Mouse (Mus musculus): ENCODE data around the gene Shf. TPM values are rescaled to one million over a fixed set of nuclear protein-coding genes. Genes with fewer than 3 reads are reported as not detected.
"Not testable (repeated sequence)": the region's sequence is repeated elsewhere in the genome, so short reads cannot be mapped to it uniquely, and the experiment has no call there.

Gene Shf
- polyA plus RNA-seq (2014; fragmentation: Nextera tagmentation; extraction: Ambion mirVana), result 17.9 and 19.2 TPM in 2 replicates

DNA sequence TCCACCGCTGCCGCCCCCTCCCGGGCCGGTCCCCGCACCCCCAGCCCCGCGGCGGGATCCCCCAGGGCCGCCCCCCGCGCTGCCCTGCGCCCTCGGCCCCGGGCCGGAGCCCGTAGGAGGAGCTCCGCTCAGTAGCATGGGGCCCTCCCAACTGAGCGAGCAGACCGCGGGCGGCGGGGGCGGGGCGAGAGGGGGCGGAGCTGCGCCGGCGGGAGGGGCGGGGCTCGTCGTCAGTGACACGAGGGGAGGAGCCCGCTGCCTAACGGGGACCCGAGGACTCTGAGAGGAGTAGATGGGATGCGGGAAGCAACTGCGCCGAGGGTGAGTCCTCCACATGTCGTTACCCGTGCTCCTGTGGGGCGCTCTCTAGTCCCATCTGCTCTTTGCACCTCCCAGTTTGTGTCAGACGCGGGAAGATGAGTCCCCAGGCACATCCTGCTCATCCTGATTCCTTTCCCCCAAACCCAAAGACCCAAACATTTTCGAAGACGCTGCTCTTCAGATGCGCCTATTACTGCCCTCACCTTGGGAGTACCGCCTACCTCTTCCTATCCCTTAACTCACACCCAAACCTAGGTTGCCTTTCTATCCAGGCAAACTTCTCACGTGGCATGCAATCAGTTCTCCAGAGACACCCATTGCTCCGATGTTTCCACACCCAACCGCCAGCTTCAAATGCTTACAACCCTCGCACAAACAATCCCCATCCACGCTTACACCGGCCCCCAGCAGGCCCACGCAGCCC is at the start of gene Shf:
Gene Shf, minus strand, starts transcription at position 168 of the 745 bp plus-strand sequence.
- peaks cover 4% of the 10 kb centered on the region; the same call in 1 of the 2 replicates for H3K27me3 ChIP-seq (ENCODE audit: control insufficient read depth, insufficient read depth, low read length)
- WGBS, result 1% methylated on average over 36 of the region's 54 CpGs

DNA sequence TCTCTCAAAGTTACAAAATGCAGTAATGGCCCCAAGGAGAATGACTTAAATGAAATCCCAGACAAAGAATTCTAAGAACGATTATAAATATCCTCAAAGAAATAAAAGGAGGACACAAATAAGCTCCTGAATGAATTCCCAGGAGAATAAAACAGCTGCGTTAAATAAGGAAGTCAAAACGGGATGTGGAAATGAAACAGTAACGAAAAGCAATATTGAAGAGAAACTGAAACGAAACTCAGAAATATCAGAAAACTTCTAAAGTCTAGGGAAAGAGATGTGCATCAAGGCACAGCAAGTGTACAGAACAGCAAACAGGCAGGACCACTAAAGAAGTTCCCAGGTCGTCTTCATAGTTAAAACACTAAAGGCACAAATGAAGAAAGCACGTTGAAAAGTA is 40.0 kb upstream of the Shf start:
- 83% methylated on average over 7 of the region's 7 CpGs for WGBS
- no peak overlapping the region for H3K4me3 ChIP-seq (replicated peaks; ENCODE audit: low read length)
- H3K27ac ChIP-seq, result no peak overlapping the region
- no peak for ATAC-seq (ENCODE audit: low FRiP score)
- H3K36me3 ChIP-seq (replicated peaks; ENCODE audit: control insufficient read depth, insufficient read depth), result no peaks in the 10 kb centered on the region
- H3K9me3 ChIP-seq (ENCODE audit: control insufficient read depth, low read length), result no peaks in the 10 kb centered on the region
- H3K9ac ChIP-seq, result no peak overlapping the region
- no peak overlapping the region for H3K4me2 ChIP-seq (replicated peaks)
- no peaks in the 10 kb centered on the region for H3K27me3 ChIP-seq (ENCODE audit: control insufficient read depth, insufficient read depth, low read length)
- no peaks in the 10 kb centered on the region for H3K4me1 ChIP-seq (replicated peaks; ENCODE audit: control insufficient read depth, insufficient read depth, low read length)
- no peak for DNase-seq (ENCODE audit: low spot score)

More for the DNA sequence above, at the start of gene Shf:
- Histone ChIP-seq H3K9me3 (ENCODE audit: control insufficient read depth, low read length) (no peaks in the 10 kb centered on the region), H3K4me1 (replicated peaks; ENCODE audit: control insufficient read depth, insufficient read depth, low read length) (peaks cover 34% of the 10 kb centered on the region), H3K27ac (peak within 1 kb of the TSS; percentile 61), H3K36me3 (replicated peaks; ENCODE audit: control insufficient read depth, insufficient read depth) (no peaks in the 10 kb centered on the region), H3K4me3 (replicated peaks; ENCODE audit: low read length) (peak within 1 kb of the TSS; percentile 95), H3K9ac (peak within 1 kb of the TSS; percentile 96), H3K4me2 (replicated peaks) (peak within 1 kb of the TSS; percentile 84)
- ATAC-seq (ENCODE audit: low FRiP score) (peak; percentile 90), DNase-seq (ENCODE audit: low spot score) (peak; percentile 83)

DNA sequence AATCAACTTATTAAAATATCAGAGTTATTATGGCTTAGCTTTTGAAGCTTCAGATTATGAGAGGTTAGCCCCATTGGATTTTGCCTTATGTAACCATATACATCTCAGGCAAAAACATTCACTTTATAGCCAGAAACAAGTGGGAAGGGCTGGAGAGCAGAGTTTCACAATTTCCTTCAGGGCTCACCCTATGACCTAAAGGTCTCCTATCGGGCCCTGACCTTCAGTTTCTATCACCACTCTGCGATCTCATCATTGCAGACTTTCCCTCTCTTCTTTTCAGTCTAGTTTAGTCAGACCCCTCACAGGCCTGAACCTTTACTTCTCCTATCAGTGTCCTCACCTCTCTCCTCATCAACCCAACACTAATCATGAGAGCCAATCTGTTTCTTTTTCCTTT is 38.6 kb upstream of the Shf start:
- Histone ChIP-seq H3K4me2 (replicated peaks) (no peak overlapping the region), H3K27me3 (ENCODE audit: control insufficient read depth, insufficient read depth, low read length) (no peaks in the 10 kb centered on the region), H3K27ac (no peak overlapping the region), H3K9me3 (ENCODE audit: control insufficient read depth, low read length) (no peaks in the 10 kb centered on the region), H3K9ac (no peak overlapping the region), H3K4me3 (replicated peaks; ENCODE audit: low read length) (no peak overlapping the region), H3K36me3 (replicated peaks; ENCODE audit: control insufficient read depth, insufficient read depth) (no peaks in the 10 kb centered on the region), H3K4me1 (replicated peaks; ENCODE audit: control insufficient read depth, insufficient read depth, low read length) (no peaks in the 10 kb centered on the region)
- 92% methylated on average over 2 of the region's 2 CpGs for WGBS
- ATAC-seq (ENCODE audit: low FRiP score), result no peak
- DNase-seq (ENCODE audit: low spot score), result no peak

DNA sequence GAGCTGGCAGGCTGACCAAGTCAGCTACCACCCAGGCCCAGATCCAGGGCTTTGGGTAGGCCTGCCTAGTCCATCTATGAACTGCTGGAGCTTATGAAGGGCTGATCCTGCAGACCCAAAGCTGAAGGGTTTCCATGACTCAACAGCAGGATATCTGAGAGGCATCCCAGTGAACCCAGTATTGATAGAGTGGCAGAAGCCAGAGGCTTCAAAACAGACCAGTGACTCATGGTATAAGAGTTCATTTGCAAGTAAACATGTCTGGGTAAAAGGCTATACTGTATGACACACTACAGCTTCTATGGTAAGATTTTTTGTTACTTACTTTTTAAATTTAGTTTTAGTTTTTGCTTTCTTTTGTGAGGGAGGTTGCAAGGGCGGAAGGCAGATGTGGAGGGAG is 27.2 kb upstream of the Shf start:
- ATAC-seq (ENCODE audit: low FRiP score) (no peak), DNase-seq (ENCODE audit: low spot score) (no peak)
- Histone ChIP-seq H3K9ac (no peak overlapping the region), H3K4me2 (replicated peaks) (no peak overlapping the region), H3K36me3 (replicated peaks; ENCODE audit: control insufficient read depth, insufficient read depth) (no peaks in the 10 kb centered on the region), H3K27ac (no peak overlapping the region), H3K4me3 (replicated peaks; ENCODE audit: low read length) (no peak overlapping the region), H3K27me3 (ENCODE audit: control insufficient read depth, insufficient read depth, low read length) (no peaks in the 10 kb centered on the region), H3K4me1 (replicated peaks; ENCODE audit: control insufficient read depth, insufficient read depth, low read length) (no peaks in the 10 kb centered on the region), H3K9me3 (ENCODE audit: control insufficient read depth, low read length) (no peaks in the 10 kb centered on the region)
- WGBS, result 88% methylated on average over 1 of the region's 1 CpGs

DNA sequence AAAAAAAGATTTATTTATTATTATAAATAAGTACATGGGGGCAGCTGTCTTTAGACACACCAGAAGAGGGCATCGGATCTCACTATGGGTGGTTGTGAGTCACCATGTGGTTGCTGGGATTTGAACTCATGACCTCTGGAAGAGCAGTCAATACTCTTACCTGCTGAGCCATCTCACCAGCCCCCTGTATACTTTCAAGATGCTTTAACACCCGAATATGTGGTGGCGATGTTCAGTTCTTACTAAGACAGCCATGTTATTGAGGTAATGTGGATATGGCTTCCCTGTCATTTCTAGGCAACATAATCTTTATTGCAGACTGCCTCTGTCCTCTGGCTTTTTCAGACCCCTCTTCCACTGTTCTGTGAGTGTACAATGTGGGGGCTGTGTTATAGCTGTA is 18.2 kb upstream of the Shf start:
- H3K4me2 ChIP-seq (replicated peaks); H3K9ac ChIP-seq; H3K27ac ChIP-seq; H3K36me3 ChIP-seq (replicated peaks; ENCODE audit: control insufficient read depth, insufficient read depth); H3K4me3 ChIP-seq (replicated peaks; ENCODE audit: low read length); H3K9me3 ChIP-seq (ENCODE audit: control insufficient read depth, low read length); H3K27me3 ChIP-seq (ENCODE audit: control insufficient read depth, insufficient read depth, low read length); DNase-seq (ENCODE audit: low spot score); ATAC-seq (ENCODE audit: low FRiP score); H3K4me1 ChIP-seq (replicated peaks; ENCODE audit: control insufficient read depth, insufficient read depth, low read length): not testable (repeated sequence)
- 95% methylated on average over 3 of the region's 3 CpGs for WGBS

DNA sequence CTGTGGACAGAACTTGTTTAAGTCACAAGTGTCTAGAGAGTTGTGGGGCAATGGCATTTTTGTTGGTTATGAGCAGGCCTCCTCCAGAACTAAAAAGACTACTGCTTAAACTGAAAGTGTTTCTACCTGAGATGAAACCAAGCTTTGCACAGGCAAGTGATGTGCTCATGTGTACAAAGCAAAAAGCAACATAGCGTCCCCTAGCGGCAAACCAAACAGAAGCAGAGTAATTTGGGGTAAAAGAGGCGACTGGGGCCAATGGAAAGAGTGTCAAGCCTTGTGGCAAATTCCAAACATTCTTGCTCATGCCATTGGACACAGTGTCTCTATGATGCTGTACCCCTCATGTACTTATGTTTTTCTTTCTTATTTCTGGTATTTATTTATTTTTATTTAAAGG is 16.1 kb upstream of the Shf start:
- ATAC-seq (ENCODE audit: low FRiP score), result no peak
- Histone ChIP-seq H3K27me3 (ENCODE audit: control insufficient read depth, insufficient read depth, low read length) (no peaks in the 10 kb centered on the region), H3K9me3 (ENCODE audit: control insufficient read depth, low read length) (no peaks in the 10 kb centered on the region), H3K27ac (no peak overlapping the region), H3K9ac (no peak overlapping the region), H3K4me3 (replicated peaks; ENCODE audit: low read length) (no peak overlapping the region), H3K4me2 (replicated peaks) (no peak overlapping the region), H3K36me3 (replicated peaks; ENCODE audit: control insufficient read depth, insufficient read depth) (no peaks in the 10 kb centered on the region), H3K4me1 (replicated peaks; ENCODE audit: control insufficient read depth, insufficient read depth, low read length) (no peaks in the 10 kb centered on the region)
- DNase-seq (ENCODE audit: low spot score), result no peak
- 37% methylated on average over 3 of the region's 3 CpGs for WGBS

DNA sequence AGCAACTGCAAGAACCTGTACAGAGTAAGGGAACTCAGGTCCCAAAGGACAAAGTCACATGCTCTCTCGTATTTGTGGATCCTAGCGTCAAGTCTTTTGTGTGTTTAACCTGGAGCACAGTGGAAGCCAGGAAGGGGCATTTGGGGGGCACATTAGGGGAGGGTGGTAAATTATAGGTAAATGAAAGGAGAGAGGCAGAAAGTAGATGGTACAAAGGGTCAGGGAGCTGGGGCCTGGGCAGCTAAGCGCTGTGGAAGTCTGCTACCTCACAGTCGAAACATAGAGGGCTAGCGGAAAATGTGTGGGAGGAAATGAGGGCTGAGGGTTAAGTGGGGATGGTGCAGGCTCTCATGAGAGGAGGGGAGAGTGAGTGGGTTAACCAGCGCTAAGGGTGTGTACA is 13.2 kb upstream of the Shf start:
- Histone ChIP-seq H3K4me1 (replicated peaks; ENCODE audit: control insufficient read depth, insufficient read depth, low read length) (0 out of 2 replicates have a peak, but pooled peaks cover 3% of the 10 kb centered on the region), H3K27ac (no peak overlapping the region), H3K9me3 (ENCODE audit: control insufficient read depth, low read length) (no peaks in the 10 kb centered on the region), H3K9ac (no peak overlapping the region), H3K4me2 (replicated peaks) (no peak overlapping the region), H3K36me3 (replicated peaks; ENCODE audit: control insufficient read depth, insufficient read depth) (no peaks in the 10 kb centered on the region), H3K4me3 (replicated peaks; ENCODE audit: low read length) (no peak overlapping the region), H3K27me3 (ENCODE audit: control insufficient read depth, insufficient read depth, low read length) (no peaks in the 10 kb centered on the region)
- ATAC-seq (ENCODE audit: low FRiP score), result no peak
- WGBS, result 80% methylated on average over 6 of the region's 6 CpGs
- no peak for DNase-seq (ENCODE audit: low spot score)

DNA sequence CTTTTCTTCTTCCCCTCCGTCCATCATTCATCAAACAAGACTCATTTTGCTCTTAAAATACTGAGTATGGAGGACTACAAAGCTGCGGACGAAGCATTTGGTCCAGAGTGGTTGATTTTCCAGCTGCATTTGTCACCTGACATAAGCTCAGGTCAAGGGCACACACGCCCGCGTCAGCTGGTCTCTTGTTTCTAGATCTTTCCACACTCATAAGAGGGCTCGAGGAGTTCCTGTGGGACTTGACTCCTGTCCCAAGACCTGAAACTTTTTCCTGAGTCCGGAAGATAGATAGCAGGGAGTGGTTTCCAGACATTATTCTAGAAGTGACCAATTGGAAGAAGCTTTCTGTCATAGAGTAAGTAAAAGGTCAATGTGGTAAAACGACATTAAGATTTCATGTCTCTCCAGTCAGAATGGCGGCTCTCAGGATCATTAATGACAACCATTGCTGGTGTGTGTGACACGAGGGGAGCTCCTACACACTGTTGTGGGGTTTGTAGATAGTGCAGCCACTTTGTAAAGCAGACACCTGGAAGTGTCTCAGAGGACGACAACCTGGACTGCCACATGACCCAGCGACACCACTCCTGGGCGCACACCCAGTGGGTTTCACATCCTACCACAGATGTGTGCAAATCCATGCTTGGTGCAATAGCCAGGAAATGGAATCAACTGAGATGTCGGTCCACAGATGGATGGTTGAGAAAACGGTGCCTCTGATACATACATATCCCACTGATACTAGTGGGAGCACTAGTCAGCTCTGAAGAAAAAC is 12.6 kb upstream of the Shf start:
- Histone ChIP-seq H3K27me3 (ENCODE audit: control insufficient read depth, insufficient read depth, low read length) (no peaks in the 10 kb centered on the region), H3K4me2 (replicated peaks) (no peak overlapping the region), H3K4me1 (replicated peaks; ENCODE audit: control insufficient read depth, insufficient read depth, low read length) (0 out of 2 replicates have a peak, but pooled peaks cover 3% of the 10 kb centered on the region), H3K4me3 (replicated peaks; ENCODE audit: low read length) (no peak overlapping the region), H3K9me3 (ENCODE audit: control insufficient read depth, low read length) (no peaks in the 10 kb centered on the region), H3K9ac (no peak overlapping the region), H3K27ac (no peak overlapping the region), H3K36me3 (replicated peaks; ENCODE audit: control insufficient read depth, insufficient read depth) (no peaks in the 10 kb centered on the region)
- WGBS, result 77% methylated on average over 16 of the region's 16 CpGs
- no peak for ATAC-seq (ENCODE audit: low FRiP score)
- DNase-seq (ENCODE audit: low spot score), result no peak

DNA sequence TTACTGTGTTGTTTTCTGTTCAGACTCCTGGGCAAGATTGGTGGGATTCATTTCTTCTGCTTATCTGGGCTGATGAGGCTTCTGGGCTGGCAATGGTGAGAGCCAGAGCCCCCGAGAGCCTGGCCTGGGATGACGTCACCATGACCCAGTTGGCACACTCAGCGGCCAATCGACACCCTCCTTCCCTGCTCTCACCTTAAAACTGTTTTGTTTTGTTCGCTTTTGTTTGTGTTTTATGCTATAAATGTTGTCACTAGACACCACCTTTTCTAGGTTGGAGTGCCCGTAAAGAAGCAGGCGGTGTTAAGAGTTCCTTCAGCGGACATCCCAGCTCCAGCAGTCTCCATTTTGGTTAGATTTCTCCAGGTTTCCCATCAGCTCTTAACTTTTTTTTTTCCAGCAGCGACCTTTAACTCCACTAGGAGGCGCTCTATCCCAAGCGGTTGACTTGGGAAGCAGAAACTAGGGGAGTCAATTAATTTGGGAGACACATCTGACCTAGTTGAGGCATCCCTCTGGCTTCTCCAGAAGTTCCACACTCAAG is 11.9 kb upstream of the Shf start:
- Histone ChIP-seq H3K36me3 (replicated peaks; ENCODE audit: control insufficient read depth, insufficient read depth) (no peaks in the 10 kb centered on the region), H3K27me3 (ENCODE audit: control insufficient read depth, insufficient read depth, low read length) (no peaks in the 10 kb centered on the region), H3K9ac (no peak overlapping the region), H3K4me2 (replicated peaks) (peak overlapping the region; percentile 43), H3K27ac (no peak overlapping the region), H3K9me3 (ENCODE audit: control insufficient read depth, low read length) (no peaks in the 10 kb centered on the region), H3K4me3 (replicated peaks; ENCODE audit: low read length) (no peak overlapping the region), H3K4me1 (replicated peaks; ENCODE audit: control insufficient read depth, insufficient read depth, low read length) (0 out of 2 replicates have a peak, but pooled peaks cover 3% of the 10 kb centered on the region)
- 11% methylated on average over 11 of the region's 11 CpGs for WGBS
- DNase-seq (ENCODE audit: low spot score) (peak; percentile 79), ATAC-seq (ENCODE audit: low FRiP score) (no peak)
